Mouse (Mus musculus) heart, adult 2 months (tissue): ENCODE measurements around the gene Irgm1. TPM values are rescaled to one million over a fixed set of nuclear protein-coding genes. Genes with fewer than 3 reads are reported as not detected.
A peak's percentile ranks its signal among the peaks of the same experiment; 100 is the strongest.

Source experiments
- DNase-seq, 2 experiments: peaks; one replicate each; pipeline ENCODE4 v3.0.0; 2021
- H3K27ac ChIP-seq: fragments of 200-600 bp; 2 replicates; pipeline ENCODE4 v1.8.1; 2022
- H3K27me3 ChIP-seq: fragments of 200-500 bp; 2 replicates; pipeline ENCODE4 v1.6.1; 2012; ENCODE audit warnings: mild to moderate bottlenecking, low read length, inconsistent platforms, mixed read lengths; ENCODE audit not compliant: control insufficient read depth, insufficient read depth
- H3K36me3 ChIP-seq: fragments of 200-500 bp; 2 replicates; pipeline ENCODE4 v1.6.1; 2012; ENCODE audit warnings: low read length, inconsistent platforms; ENCODE audit not compliant: control insufficient read depth, insufficient read depth
- H3K4me1 ChIP-seq: fragments of 200-500 bp; 2 replicates; pipeline ENCODE4 v1.6.1; 2011; ENCODE audit warnings: low read length; ENCODE audit not compliant: control insufficient read depth, insufficient read depth
- H3K4me3 ChIP-seq: fragments of 200-600 bp; 2 replicates; pipeline ENCODE4 v1.8.1; 2022
- H3K79me2 ChIP-seq: fragments of 200-500 bp; replicated peaks from 2 replicates; pipeline ENCODE4 v1.6.1; 2012; ENCODE audit warnings: mild to moderate bottlenecking, inconsistent platforms, low read length, moderate library complexity, mixed read lengths; ENCODE audit not compliant: control insufficient read depth, insufficient read depth
- H3K9ac ChIP-seq: fragments of 200-500 bp; 2 replicates; pipeline ENCODE4 v1.6.1; 2012; ENCODE audit warnings: low read depth, mild to moderate bottlenecking, control low read depth, inconsistent platforms, low read length, mixed read lengths
- CTCF ChIP-seq: fragments of 200-600 bp; IDR thresholded peaks from 2 replicates; pipeline ENCODE4 v1.8.1; 2022; ENCODE audit warnings: antibody characterized with exemption, mild to moderate bottlenecking, moderate library complexity
- EP300 ChIP-seq: fragments of 200-500 bp; IDR thresholded peaks from 2 replicates; pipeline ENCODE4 v1.6.1; 2011; ENCODE audit warnings: low read depth, low read length, control low read depth; ENCODE audit not compliant: insufficient read depth
- POLR2A ChIP-seq: fragments of 200-500 bp; IDR thresholded peaks from 2 replicates; pipeline ENCODE4 v1.6.1; 2011; ENCODE audit warnings: mild to moderate bottlenecking, low read depth, low read length, control low read depth; ENCODE audit not compliant: insufficient read depth
- WGBS: fragments of 180-500 bp; shearing (Covaris S2); methylation state at CpG from one replicate; pipeline ENCODE4 v1.1.7; 2018; 5-methylcytosine and 5-hydroxymethylcytosine counted together
- intact Hi-C: fragments of 180-260 bp; cut with DNase I; formaldehyde crosslinking; loops from one replicate; pipeline ENCODE4 v1.15.1; 2025
- polyA plus RNA-seq: library from polyadenylated mRNA; depleted of rRNA; stranded (reverse); fragments of >200 nt; gene quantifications from 2 replicates; pipeline ENCODE4 v1.2.3, GENCODE M21; 2012; rRNA removed
- total RNA-seq, 2 experiments: library from RNA; stranded (reverse); gene quantifications; 2 replicates each; pipeline ENCODE4 v1.2.3; 2021

Irgm1 gene
- total and polyA plus RNA-seq, 3 experiments: 9.9 to 13.5 (median 10.0) TPM

- Histone ChIP-seq H3K4me3 (peak overlapping the region; percentile 97), H3K4me1 (peaks cover 5% of the 10 kb centered on the region), H3K27ac (peak overlapping the region; percentile 100), H3K79me2 (no peaks in the 10 kb centered on the region), H3K27me3 (no peaks in the 10 kb centered on the region), H3K36me3 (peaks cover 4% of the 10 kb centered on the region; the same call in 1 of the 2 replicates), H3K9ac (peak overlapping the region; percentile 72)
- intact Hi-C loops: loop anchor here (1.0 to 5.0 kb wide), 4 partner anchors 17 to 435 kb away; partner anchors contain the start of gene Zfp62
- DNase-seq: no peak
- TF ChIP-seq CTCF (no peak), EP300 (no peak), POLR2A (no peak)
- WGBS: 2% methylated on average over 9 of the region's 9 CpGs
Observed at GRCm38 (mm10) chr11:48817794-48818193, 53.7 kb downstream of the Irgm1 start.

GRCm38 (mm10) chr11:48816800-48817665 lies 54.5 kb downstream of the Irgm1 start, which contains the start of gene Trim41:
Gene Trim41, minus strand, starts transcription at chr11:48817353.
- Histone ChIP-seq H3K27me3 (no peaks in the 10 kb centered on the region), H3K27ac (peak within 1 kb of the TSS; percentile 100), H3K36me3 (peaks cover 4% of the 10 kb centered on the region; the same call in 1 of the 2 replicates), H3K4me3 (peak within 1 kb of the TSS; percentile 97), H3K9ac (peak within 1 kb of the TSS; percentile 91), H3K4me1 (peaks cover 5% of the 10 kb centered on the region), H3K79me2 (no peaks in the 10 kb centered on the region)
- under 1% methylated on average over 76 of the region's 77 CpGs for WGBS
- DNase-seq: peak; percentile 97 to 99
- intact Hi-C loops: loop anchor here (1.0 to 5.0 kb wide), 3 partner anchors 39 to 435 kb away; partner anchors contain the start of gene Zfp62
- TF ChIP-seq EP300: peak; percentile 81; the same call in 1 of the 2 replicates
- TF ChIP-seq CTCF: no peak
- peak; percentile 99 for TF ChIP-seq POLR2A

- TF ChIP-seq POLR2A: no peak
- no peak for TF ChIP-seq EP300
- no peak for TF ChIP-seq CTCF
- Histone ChIP-seq H3K27ac (peak overlapping the region; percentile 100), H3K79me2 (no peaks in the 10 kb centered on the region), H3K4me1 (peaks cover 5% of the 10 kb centered on the region), H3K9ac (peak overlapping the region; percentile 79), H3K36me3 (peaks cover 4% of the 10 kb centered on the region; the same call in 1 of the 2 replicates), H3K4me3 (peak overlapping the region; percentile 97), H3K27me3 (no peaks in the 10 kb centered on the region)
- WGBS: 1% methylated on average over 23 of the region's 23 CpGs
- peak in 1 of 2 experiments; percentile 53 for DNase-seq
- intact Hi-C loops: loop anchor here (5.0 kb wide), 2 partner anchors 386 to 436 kb away; partner anchors contain the start of gene Zfp62
Observed at GRCm38 (mm10) chr11:48816281-48816781, 55.2 kb downstream of the Irgm1 start.

GRCm38 (mm10) chr11:48815851-48816250 lies 55.6 kb downstream of the Irgm1 start:
- Histone ChIP-seq H3K9ac (peak overlapping the region; percentile 79), H3K79me2 (no peaks in the 10 kb centered on the region), H3K4me1 (peaks cover 5% of the 10 kb centered on the region), H3K4me3 (no peak overlapping the region; the same call in 1 of the 2 replicates), H3K27ac (peak overlapping the region; percentile 100; the same call in 1 of the 2 replicates), H3K36me3 (peaks cover 4% of the 10 kb centered on the region; the same call in 1 of the 2 replicates), H3K27me3 (no peaks in the 10 kb centered on the region)
- intact Hi-C loops: loop anchor here (1.0 to 5.0 kb wide), 3 partner anchors 16 to 436 kb away; partner anchors contain the start of genes Rack1 and Zfp62
- TF ChIP-seq POLR2A (no peak), EP300 (no peak), CTCF (no peak)
- WGBS: 58% methylated on average over 16 of the region's 16 CpGs
- no peak for DNase-seq

GRCm38 (mm10) chr11:48813782-48814181 lies 57.7 kb downstream of the Irgm1 start:
- TF ChIP-seq POLR2A: no peak
- no peak for TF ChIP-seq EP300
- TF ChIP-seq CTCF: no peak
- DNase-seq: no peak
- Histone ChIP-seq H3K4me1 (peaks cover 6% of the 10 kb centered on the region), H3K27me3 (no peaks in the 10 kb centered on the region), H3K4me3 (no peak overlapping the region), H3K9ac (no peak overlapping the region), H3K79me2 (no peaks in the 10 kb centered on the region), H3K36me3 (peaks cover 8% of the 10 kb centered on the region), H3K27ac (no peak overlapping the region)
- intact Hi-C loops: no loop called here

Other genes with a start within 250 kb of the Irgm1 start
- gene Rack1, start 71.4 kb downstream of the Irgm1 start, total RNA-seq: 100 to 1,000 TPM; 337 to 437 TPM
- gene Rack1, start 71.4 kb downstream of the Irgm1 start, polyA plus RNA-seq: 867 and 1,301 TPM in 2 replicates
- gene Trim41, start 54.3 kb downstream of the Irgm1 start, total RNA-seq: 10 to 100 TPM; 19.8 to 19.9 TPM
- 19.1 and 19.3 TPM in 2 replicates for gene Trim41, start 54.3 kb downstream of the Irgm1 start, polyA plus RNA-seq
- gene Trim7, start 45.5 kb downstream of the Irgm1 start, total RNA-seq: 10 to 100 TPM; 18.2 to 18.4 TPM
- 27.9 and 32.6 TPM in 2 replicates for gene Trim7, start 45.5 kb downstream of the Irgm1 start, polyA plus RNA-seq
- 1 to 10 TPM; 3.8 to 3.9 TPM for gene Gm12184, start 45.0 kb downstream of the Irgm1 start, total RNA-seq
- gene Gm12184, start 45.0 kb downstream of the Irgm1 start, polyA plus RNA-seq: 18.8 and 28.2 TPM in 2 replicates
- gene Gm5431, start 30.5 kb upstream of the Irgm1 start, total RNA-seq: 1 to 10 TPM; 1.4 to 1.5 TPM
- 0.20 and 0.67 TPM in 2 replicates for gene Gm5431, start 30.5 kb upstream of the Irgm1 start, polyA plus RNA-seq
- gene Psme2b, start 74.5 kb upstream of the Irgm1 start, total RNA-seq: 1 to 10 TPM; 2.8 to 5.0 TPM
- gene Psme2b, start 74.5 kb upstream of the Irgm1 start, polyA plus RNA-seq: 3.1 and 6.6 TPM in 2 replicates
- gene Olfr56, start 107.2 kb upstream of the Irgm1 start, total RNA-seq: not detected
- 0.10 and 0.18 TPM in 2 replicates for gene Olfr56, start 107.2 kb upstream of the Irgm1 start, polyA plus RNA-seq
- 1 to 10 TPM; 4.3 to 5.1 TPM for gene 9930111J21Rik1, start 107.7 kb upstream of the Irgm1 start, total RNA-seq
- gene 9930111J21Rik1, start 107.7 kb upstream of the Irgm1 start, polyA plus RNA-seq: 3.4 and 6.2 TPM in 2 replicates
- 1 to 10 TPM; 1.1 to 1.8 TPM for gene Gm12185, start 120.5 kb upstream of the Irgm1 start, total RNA-seq
- 0.29 and 0.78 TPM in 2 replicates for gene Gm12185, start 120.5 kb upstream of the Irgm1 start, polyA plus RNA-seq
- gene Tgtp1, start 122.5 kb upstream of the Irgm1 start, total RNA-seq: 1 to 10 TPM; 2.7 to 7.6 TPM
- 1.8 and 2.2 TPM in 2 replicates for gene Tgtp1, start 122.5 kb upstream of the Irgm1 start, polyA plus RNA-seq
- gene 9930111J21Rik2, start 179.6 kb upstream of the Irgm1 start, total RNA-seq: 1 to 10 TPM; 5.5 to 7.1 TPM
- gene 9930111J21Rik2, start 179.6 kb upstream of the Irgm1 start, polyA plus RNA-seq: 1.9 and 4.9 TPM in 2 replicates
- gene Tgtp2, start 192.5 kb upstream of the Irgm1 start, total RNA-seq: 1 to 10 TPM; 1.2 to 6.9 TPM
- gene Tgtp2, start 192.5 kb upstream of the Irgm1 start, polyA plus RNA-seq: 7.2 and 10.3 TPM in 2 replicates
- gene Ifi47, start 204.9 kb upstream of the Irgm1 start, total RNA-seq: 1 to 10 TPM; 2.5 to 3.3 TPM
- gene Ifi47, start 204.9 kb upstream of the Irgm1 start, polyA plus RNA-seq: 2.6 and 3.3 TPM in 2 replicates
- gene Olfr1396, start 243.2 kb upstream of the Irgm1 start, total RNA-seq: 1 to 10 TPM in 1 of 2 experiments, under 1 TPM in 1; 0.97 to 1.4 TPM
- gene Olfr1396, start 243.2 kb upstream of the Irgm1 start, polyA plus RNA-seq: 4.4 and 9.7 TPM in 2 replicates